Mouse (Mus musculus): ENCODE measurements around the gene Tex29. TPM values are rescaled to one million over a fixed set of nuclear protein-coding genes. Genes with fewer than 3 reads are reported as not detected.

The Tex29 gene
- polyA plus RNA-seq (2014; fragmentation: Nextera tagmentation; extraction: Ambion mirVana) = not detected in 2 replicates

GRCm38 (mm10) chr8:11840174-11840573 lies at the start of gene Tex29:
Gene Tex29 (plus strand): TSS chr8:11840474.
- no peaks in the 10 kb centered on the region; the same call in 1 of the 2 replicates for H3K36me3 ChIP-seq (ENCODE audit: control insufficient read depth, insufficient read depth, low read length)
- no peak within 1 kb of the TSS for H3K4me3 ChIP-seq (ENCODE audit: low read depth, low read length)
- no peak within 1 kb of the TSS for H3K4me2 ChIP-seq
- H3K4me1 ChIP-seq (ENCODE audit: control insufficient read depth, insufficient read depth, low read length) = no peaks in the 10 kb centered on the region
- no peak within 1 kb of the TSS for H3K27ac ChIP-seq (ENCODE audit: low read depth, low read length)
- ATAC-seq (ENCODE audit: low FRiP score) = no peak
- H3K27me3 ChIP-seq (ENCODE audit: control insufficient read depth, insufficient read depth, low read length) = no peaks in the 10 kb centered on the region
- H3K9ac ChIP-seq (ENCODE audit: low read length) = no peak within 1 kb of the TSS
- WGBS = 93% methylated on average over 5 of the region's 5 CpGs
- no peaks in the 10 kb centered on the region for H3K9me3 ChIP-seq (ENCODE audit: control insufficient read depth, low read length)
- no peak for DNase-seq (ENCODE audit: low spot score, missing footprints)

- Histone ChIP-seq H3K4me1 (ENCODE audit: control insufficient read depth, insufficient read depth, low read length) (no peaks in the 10 kb centered on the region), H3K27me3 (ENCODE audit: control insufficient read depth, insufficient read depth, low read length) (no peaks in the 10 kb centered on the region), H3K27ac (ENCODE audit: low read depth, low read length) (no peak overlapping the region), H3K4me3 (ENCODE audit: low read depth, low read length) (no peak overlapping the region), H3K9me3 (ENCODE audit: control insufficient read depth, low read length) (no peaks in the 10 kb centered on the region), H3K36me3 (ENCODE audit: control insufficient read depth, insufficient read depth, low read length) (no peaks in the 10 kb centered on the region), H3K9ac (ENCODE audit: low read length) (no peak overlapping the region), H3K4me2 (no peak overlapping the region)
- no peak for ATAC-seq (ENCODE audit: low FRiP score)
- no peak for DNase-seq (ENCODE audit: low spot score, missing footprints)
Observed at GRCm38 (mm10) chr8:11794956-11795355, 45.3 kb upstream of the Tex29 start.

GRCm38 (mm10) chr8:11797128-11797527 lies 43.1 kb upstream of the Tex29 start:
- no peak overlapping the region for H3K4me2 ChIP-seq
- no peaks in the 10 kb centered on the region for H3K4me1 ChIP-seq (ENCODE audit: control insufficient read depth, insufficient read depth, low read length)
- H3K4me3 ChIP-seq (ENCODE audit: low read depth, low read length) = no peak overlapping the region
- H3K27ac ChIP-seq (ENCODE audit: low read depth, low read length) = no peak overlapping the region
- peaks cover 2% of the 10 kb centered on the region; the same call in 1 of the 2 replicates for H3K36me3 ChIP-seq (ENCODE audit: control insufficient read depth, insufficient read depth, low read length)
- no peak overlapping the region for H3K9ac ChIP-seq (ENCODE audit: low read length)
- WGBS = 89% methylated on average over 8 of the region's 8 CpGs
- no peaks in the 10 kb centered on the region for H3K9me3 ChIP-seq (ENCODE audit: control insufficient read depth, low read length)
- no peaks in the 10 kb centered on the region for H3K27me3 ChIP-seq (ENCODE audit: control insufficient read depth, insufficient read depth, low read length)
- no peak for DNase-seq (ENCODE audit: low spot score, missing footprints)
- no peak for ATAC-seq (ENCODE audit: low FRiP score)

- Histone ChIP-seq H3K9ac (ENCODE audit: low read length) (no peak overlapping the region), H3K4me1 (ENCODE audit: control insufficient read depth, insufficient read depth, low read length) (no peaks in the 10 kb centered on the region), H3K4me3 (ENCODE audit: low read depth, low read length) (no peak overlapping the region), H3K36me3 (ENCODE audit: control insufficient read depth, insufficient read depth, low read length) (peaks cover 2% of the 10 kb centered on the region; the same call in 1 of the 2 replicates), H3K4me2 (no peak overlapping the region), H3K27ac (ENCODE audit: low read depth, low read length) (no peak overlapping the region), H3K27me3 (ENCODE audit: control insufficient read depth, insufficient read depth, low read length) (no peaks in the 10 kb centered on the region), H3K9me3 (ENCODE audit: control insufficient read depth, low read length) (no peaks in the 10 kb centered on the region)
- whole genome bisulfite sequencing = 89% methylated on average over 14 of the region's 14 CpGs
- ATAC-seq (ENCODE audit: low FRiP score) (no peak), DNase-seq (ENCODE audit: low spot score, missing footprints) (no peak)
Observed at GRCm38 (mm10) chr8:11797729-11798479, 42.4 kb upstream of the Tex29 start.

- H3K9me3 ChIP-seq (ENCODE audit: control insufficient read depth, low read length) = no peaks in the 10 kb centered on the region
- peaks cover 7% of the 10 kb centered on the region; the same call in 1 of the 2 replicates for H3K36me3 ChIP-seq (ENCODE audit: control insufficient read depth, insufficient read depth, low read length)
- no peaks in the 10 kb centered on the region for H3K27me3 ChIP-seq (ENCODE audit: control insufficient read depth, insufficient read depth, low read length)
- no peaks in the 10 kb centered on the region for H3K4me1 ChIP-seq (ENCODE audit: control insufficient read depth, insufficient read depth, low read length)
- no peak overlapping the region for H3K4me2 ChIP-seq
- H3K9ac ChIP-seq (ENCODE audit: low read length) = no peak overlapping the region
- 90% methylated on average over 4 of the region's 4 CpGs for WGBS
- ATAC-seq (ENCODE audit: low FRiP score) (no peak), DNase-seq (ENCODE audit: low spot score, missing footprints) (no peak)
- H3K27ac ChIP-seq (ENCODE audit: low read depth, low read length) = no peak overlapping the region
- no peak overlapping the region for H3K4me3 ChIP-seq (ENCODE audit: low read depth, low read length)
Observed at GRCm38 (mm10) chr8:11798480-11798867, 41.8 kb upstream of the Tex29 start.

GRCm38 (mm10) chr8:11799098-11799497 lies 41.2 kb upstream of the Tex29 start:
- no peak overlapping the region for H3K9ac ChIP-seq (ENCODE audit: low read length)
- H3K4me1 ChIP-seq (ENCODE audit: control insufficient read depth, insufficient read depth, low read length) = no peaks in the 10 kb centered on the region
- H3K36me3 ChIP-seq (ENCODE audit: control insufficient read depth, insufficient read depth, low read length) = peaks cover 7% of the 10 kb centered on the region; the same call in 1 of the 2 replicates
- H3K4me3 ChIP-seq (ENCODE audit: low read depth, low read length) = no peak overlapping the region
- no peaks in the 10 kb centered on the region for H3K27me3 ChIP-seq (ENCODE audit: control insufficient read depth, insufficient read depth, low read length)
- no peak overlapping the region for H3K27ac ChIP-seq (ENCODE audit: low read depth, low read length)
- no peaks in the 10 kb centered on the region for H3K9me3 ChIP-seq (ENCODE audit: control insufficient read depth, low read length)
- no peak for ATAC-seq (ENCODE audit: low FRiP score)
- WGBS = 87% methylated on average over 3 of the region's 3 CpGs
- H3K4me2 ChIP-seq = no peak overlapping the region
- DNase-seq (ENCODE audit: low spot score, missing footprints) = no peak

GRCm38 (mm10) chr8:11800481-11800880 lies 39.8 kb upstream of the Tex29 start:
- H3K9ac ChIP-seq (ENCODE audit: low read length) = no peak overlapping the region
- no peak overlapping the region for H3K4me2 ChIP-seq
- no peak overlapping the region for H3K27ac ChIP-seq (ENCODE audit: low read depth, low read length)
- no peak overlapping the region for H3K4me3 ChIP-seq (ENCODE audit: low read depth, low read length)
- H3K27me3 ChIP-seq (ENCODE audit: control insufficient read depth, insufficient read depth, low read length) = no peaks in the 10 kb centered on the region
- ATAC-seq (ENCODE audit: low FRiP score) (no peak), DNase-seq (ENCODE audit: low spot score, missing footprints) (no peak)
- H3K4me1 ChIP-seq (ENCODE audit: control insufficient read depth, insufficient read depth, low read length) = no peaks in the 10 kb centered on the region
- WGBS = 91% methylated on average over 7 of the region's 7 CpGs
- peaks cover 7% of the 10 kb centered on the region; the same call in 1 of the 2 replicates for H3K36me3 ChIP-seq (ENCODE audit: control insufficient read depth, insufficient read depth, low read length)
- H3K9me3 ChIP-seq (ENCODE audit: control insufficient read depth, low read length) = no peaks in the 10 kb centered on the region

GRCm38 (mm10) chr8:11801571-11801970 lies 38.7 kb upstream of the Tex29 start:
- 74% methylated on average over 8 of the region's 8 CpGs for WGBS

GRCm38 (mm10) chr8:11804914-11805313 lies 35.4 kb upstream of the Tex29 start:
- no peak overlapping the region for H3K4me2 ChIP-seq
- DNase-seq (ENCODE audit: low spot score, missing footprints) = no peak
- no peak overlapping the region for H3K4me3 ChIP-seq (ENCODE audit: low read depth, low read length)
- H3K36me3 ChIP-seq (ENCODE audit: control insufficient read depth, insufficient read depth, low read length) = peaks cover 18% of the 10 kb centered on the region
- H3K9ac ChIP-seq (ENCODE audit: low read length) = no peak overlapping the region
- no peaks in the 10 kb centered on the region for H3K9me3 ChIP-seq (ENCODE audit: control insufficient read depth, low read length)
- no peak overlapping the region for H3K27ac ChIP-seq (ENCODE audit: low read depth, low read length)
- H3K4me1 ChIP-seq (ENCODE audit: control insufficient read depth, insufficient read depth, low read length) = no peaks in the 10 kb centered on the region
- no peak for ATAC-seq (ENCODE audit: low FRiP score)
- H3K27me3 ChIP-seq (ENCODE audit: control insufficient read depth, insufficient read depth, low read length) = no peaks in the 10 kb centered on the region
- 97% methylated on average over 4 of the region's 4 CpGs for WGBS

More at GRCm38 (mm10) chr8:11801571-11801970, 38.7 kb upstream of the Tex29 start:
- H3K4me2 ChIP-seq = no peak overlapping the region
- no peaks in the 10 kb centered on the region for H3K9me3 ChIP-seq (ENCODE audit: control insufficient read depth, low read length)
- no peak overlapping the region for H3K4me3 ChIP-seq (ENCODE audit: low read depth, low read length)
- H3K9ac ChIP-seq (ENCODE audit: low read length) = no peak overlapping the region
- H3K4me1 ChIP-seq (ENCODE audit: control insufficient read depth, insufficient read depth, low read length) = no peaks in the 10 kb centered on the region
- H3K27ac ChIP-seq (ENCODE audit: low read depth, low read length) = no peak overlapping the region
- DNase-seq (ENCODE audit: low spot score, missing footprints) = peak; percentile 72
- peaks cover 9% of the 10 kb centered on the region; the same call in 1 of the 2 replicates for H3K36me3 ChIP-seq (ENCODE audit: control insufficient read depth, insufficient read depth, low read length)
- H3K27me3 ChIP-seq (ENCODE audit: control insufficient read depth, insufficient read depth, low read length) = no peaks in the 10 kb centered on the region
- no peak for ATAC-seq (ENCODE audit: low FRiP score)

All from midbrain, embryonic 11.5 days (tissue).